Mouse (Mus musculus): Measurements from ENCODE around the gene Cdkn2d. TPM values are rescaled to one million over a fixed set of nuclear protein-coding genes. Genes with fewer than 3 reads are reported as not detected.

Cdkn2d gene
- polyA plus RNA-seq, 1 experiment from 2014 or later, result 125 TPM

GRCm38 (mm10) chr9:21238733-21239464 lies 52.3 kb downstream of the Cdkn2d start, which contains the start of gene Keap1:
Gene Keap1 (minus strand): TSS chr9:21239361.
- Histone ChIP-seq H3K27ac (ENCODE audit: low read depth, low read length) (peak within 1 kb of the TSS; percentile 91), H3K36me3 (ENCODE audit: control insufficient read depth, insufficient read depth, low read length) (peaks cover 6% of the 10 kb centered on the region), H3K9me3 (ENCODE audit: control insufficient read depth, low read length) (no peaks in the 10 kb centered on the region), H3K4me3 (ENCODE audit: low read depth, low read length) (peak within 1 kb of the TSS; percentile 90), H3K9ac (replicated peaks; ENCODE audit: low read depth, low read length) (peak within 1 kb of the TSS; percentile 94), H3K27me3 (ENCODE audit: control insufficient read depth, insufficient read depth, low read length) (peaks cover 3% of the 10 kb centered on the region; the same call in 1 of the 2 replicates), H3K4me1 (ENCODE audit: control insufficient read depth, insufficient read depth, low read length) (peaks cover 13% of the 10 kb centered on the region), H3K4me2 (ENCODE audit: low read depth, low read length) (peak within 1 kb of the TSS; percentile 85)
- ATAC-seq (ENCODE audit: low read depth), result peak; percentile 88
- under 1% methylated on average over 83 of the region's 90 CpGs for WGBS

Other genes with a start within 250 kb of the Cdkn2d start
- gene Zglp1, start 224.3 kb downstream of the Cdkn2d start, polyA plus RNA-seq (2014; fragmentation: Nextera tagmentation; extraction: Ambion mirVana), result 1.2 and 2.7 TPM in 2 replicates
- 1.7 and 1.8 TPM in 2 replicates for gene Gm49373, start 218.3 kb downstream of the Cdkn2d start, polyA plus RNA-seq (2014; fragmentation: Nextera tagmentation; extraction: Ambion mirVana)
- gene Fdx1l, start 217.8 kb downstream of the Cdkn2d start, polyA plus RNA-seq (2014; fragmentation: Nextera tagmentation; extraction: Ambion mirVana), result 62.7 and 73.5 TPM in 2 replicates
- gene Gm38431, start 199.4 kb downstream of the Cdkn2d start, polyA plus RNA-seq (2014; fragmentation: Nextera tagmentation; extraction: Ambion mirVana), result 0.88 and 1.5 TPM in 2 replicates
- gene Raver1, start 199.4 kb downstream of the Cdkn2d start, polyA plus RNA-seq (2014; fragmentation: Nextera tagmentation; extraction: Ambion mirVana), result 29.4 and 35.2 TPM in 2 replicates
- gene Tyk2, start 160.2 kb downstream of the Cdkn2d start, polyA plus RNA-seq (2014; fragmentation: Nextera tagmentation; extraction: Ambion mirVana), result 7.9 and 10.2 TPM in 2 replicates
- 190 and 219 TPM in 2 replicates for gene Cdc37, start 141.4 kb downstream of the Cdkn2d start, polyA plus RNA-seq (2014; fragmentation: Nextera tagmentation; extraction: Ambion mirVana)
- gene Pde4a, start 125.7 kb downstream of the Cdkn2d start, polyA plus RNA-seq (2014; fragmentation: Nextera tagmentation; extraction: Ambion mirVana), result 27.5 and 35.3 TPM in 2 replicates
- 34.2 and 43.6 TPM in 2 replicates for gene Keap1, start 52.0 kb downstream of the Cdkn2d start, polyA plus RNA-seq (2014; fragmentation: Nextera tagmentation; extraction: Ambion mirVana)
- gene S1pr5, start 43.0 kb downstream of the Cdkn2d start, polyA plus RNA-seq (2014; fragmentation: Nextera tagmentation; extraction: Ambion mirVana), result 4.2 and 5.0 TPM in 2 replicates
- 50.4 and 50.5 TPM in 2 replicates for gene Atg4d, start 26.1 kb downstream of the Cdkn2d start, polyA plus RNA-seq (2014; fragmentation: Nextera tagmentation; extraction: Ambion mirVana)
- gene Kri1, start 3.4 kb downstream of the Cdkn2d start, polyA plus RNA-seq (2014; fragmentation: Nextera tagmentation; extraction: Ambion mirVana), result 14.2 and 16.4 TPM in 2 replicates
- 1.1 and 2.3 TPM in 2 replicates for gene Ap1m2, start 20.9 kb upstream of the Cdkn2d start, polyA plus RNA-seq (2014; fragmentation: Nextera tagmentation; extraction: Ambion mirVana)
- gene Slc44a2, start 29.3 kb upstream of the Cdkn2d start, polyA plus RNA-seq (2014; fragmentation: Nextera tagmentation; extraction: Ambion mirVana), result 67.7 and 75.1 TPM in 2 replicates
- 210 and 222 TPM in 2 replicates for gene Ilf3, start 76.5 kb upstream of the Cdkn2d start, polyA plus RNA-seq (2014; fragmentation: Nextera tagmentation; extraction: Ambion mirVana)
- gene Qtrt1, start 120.4 kb upstream of the Cdkn2d start, polyA plus RNA-seq (2014; fragmentation: Nextera tagmentation; extraction: Ambion mirVana), result 43.7 and 48.9 TPM in 2 replicates
- gene Dnm2, start 133.5 kb upstream of the Cdkn2d start, polyA plus RNA-seq (2014; fragmentation: Nextera tagmentation; extraction: Ambion mirVana), result 53.1 and 59.4 TPM in 2 replicates
- gene Tmed1, start 218.8 kb upstream of the Cdkn2d start, polyA plus RNA-seq (2014; fragmentation: Nextera tagmentation; extraction: Ambion mirVana), result 42.2 and 45.7 TPM in 2 replicates
- 2.5 and 3.0 TPM in 2 replicates for gene AB124611, start 234.8 kb upstream of the Cdkn2d start, polyA plus RNA-seq (2014; fragmentation: Nextera tagmentation; extraction: Ambion mirVana)